Mouse (Mus musculus): ENCODE measurements around the gene Ppp1r3e.

The Ppp1r3e gene

DNA sequence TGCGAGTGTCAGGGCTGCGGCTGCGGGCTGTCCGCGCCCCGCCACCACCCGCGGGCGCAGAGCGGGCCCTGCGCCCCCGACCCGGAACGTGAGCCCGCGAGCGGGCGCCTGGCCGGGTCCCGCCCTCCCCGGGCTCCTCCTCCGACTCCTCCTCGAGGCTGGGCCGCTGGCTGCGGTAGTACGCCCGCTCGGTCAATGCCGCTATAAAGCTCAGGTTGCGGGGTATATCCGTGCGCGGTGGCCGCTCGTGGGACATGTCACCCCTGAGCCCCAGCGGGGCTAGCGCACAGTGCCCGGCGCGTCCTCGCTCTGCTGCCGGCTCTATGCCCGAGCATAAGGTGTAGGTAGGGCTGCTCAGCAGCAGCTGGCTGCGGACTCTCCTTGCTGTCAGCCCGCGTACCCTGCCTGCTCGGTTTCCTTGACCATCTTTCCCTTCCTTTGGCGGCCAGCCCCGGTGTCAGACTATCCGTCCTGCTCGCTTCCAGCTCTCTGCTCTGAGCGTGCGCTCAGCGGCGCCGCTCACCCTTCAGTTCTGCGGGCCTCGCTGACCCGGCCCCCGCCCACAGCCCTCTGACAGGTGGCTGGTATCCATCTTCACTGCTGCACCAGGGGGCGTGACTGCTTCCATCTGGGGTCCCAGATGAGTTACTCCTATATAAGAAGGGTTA lies at the start of gene Ppp1r3e:
Gene Ppp1r3e, minus strand, starts transcription at position 503 of the 668 bp plus-strand sequence.
- DNase-seq: peak; percentile 82

GRCm38 (mm10) chr14:54926401-54927158 lies 49.2 kb upstream of the Ppp1r3e start:
- peak; percentile 78 for DNase-seq

GRCm38 (mm10) chr14:54925349-54926342 lies 48.3 kb upstream of the Ppp1r3e start, which contains the start of gene Efs:
Efs (minus strand) TSS chr14:54926126.
- peak; percentile 80 for DNase-seq

DNA sequence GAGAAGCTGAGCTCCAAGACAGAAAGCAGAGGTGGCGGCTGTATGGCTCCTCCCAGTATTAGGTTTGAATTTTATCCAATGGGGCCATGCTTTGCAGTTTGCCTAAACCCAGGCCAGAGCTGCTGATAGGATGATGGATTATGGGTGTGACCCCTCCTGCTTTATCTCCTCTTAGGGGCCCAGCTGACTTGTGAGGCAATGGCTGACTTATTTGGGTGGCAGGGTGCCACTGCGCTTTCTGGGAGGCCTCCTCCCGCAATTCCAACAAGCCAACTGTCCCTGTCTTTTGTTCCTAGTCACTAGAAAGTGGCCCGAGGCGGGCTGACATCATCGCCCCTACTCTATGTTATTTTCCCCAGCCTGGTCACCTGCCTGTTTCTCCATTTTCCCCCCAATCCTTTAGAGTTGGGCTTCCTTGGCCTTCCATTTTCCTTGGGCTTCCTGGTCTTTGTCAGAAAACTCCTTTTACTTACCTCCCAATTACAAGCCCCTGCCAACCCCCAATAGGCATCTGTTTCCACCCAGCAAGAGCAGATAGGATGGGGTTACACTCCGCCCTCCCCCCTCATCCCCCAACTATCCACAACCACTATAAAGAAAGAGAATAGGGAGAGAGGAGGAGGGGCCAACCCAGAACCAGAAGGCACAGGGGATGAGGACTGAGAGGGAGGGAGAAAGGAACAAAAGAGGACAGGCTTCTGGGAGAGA lies 47.4 kb upstream of the Ppp1r3e start:
- DNase-seq: peak; percentile 52

- DNase-seq: peak; percentile 63
Observed at GRCm38 (mm10) chr14:54920076-54920685, 42.8 kb upstream of the Ppp1r3e start.

DNA sequence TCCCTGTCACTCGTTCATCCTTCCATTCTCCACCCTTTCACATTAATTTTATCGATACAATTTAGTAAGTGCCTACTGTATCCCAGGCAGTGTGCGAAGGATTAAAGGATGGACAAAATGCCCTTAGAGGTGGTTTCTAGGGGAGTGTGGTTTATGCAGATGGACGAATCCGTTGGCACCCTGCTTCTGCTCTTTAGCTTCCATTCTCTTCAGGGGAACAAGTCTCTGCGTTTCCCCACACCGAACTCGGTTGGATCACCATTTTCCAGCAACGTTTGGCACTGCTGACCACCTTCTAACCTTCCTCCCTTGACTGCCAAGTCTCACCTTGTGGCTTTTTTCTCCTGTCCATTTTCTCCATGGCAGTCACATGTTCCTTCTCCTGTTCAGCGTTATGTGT lies 36.0 kb upstream of the Ppp1r3e start:
- no peak for DNase-seq

DNA sequence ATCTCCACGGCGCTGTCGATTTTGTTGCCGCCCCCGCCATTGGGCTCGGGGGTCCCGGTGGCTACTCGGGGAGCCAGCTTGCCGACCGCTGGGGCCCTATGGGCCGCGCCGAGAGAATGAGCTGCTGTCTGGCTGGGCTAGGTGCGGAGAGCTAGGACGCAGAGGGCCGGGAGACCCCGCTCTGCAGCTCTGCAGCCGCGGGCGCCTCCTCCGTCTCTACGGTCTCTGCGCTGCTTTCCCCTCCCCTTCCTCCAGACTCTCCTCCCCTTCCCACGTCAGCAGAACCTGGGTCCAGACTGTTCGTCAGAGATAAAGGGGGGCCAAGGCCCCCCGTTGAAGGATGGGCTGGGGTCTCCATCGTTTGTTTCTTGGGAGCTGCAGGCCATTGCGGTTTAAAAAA lies 35.5 kb upstream of the Ppp1r3e start, which contains the start of gene Slc22a17:
Gene Slc22a17, minus strand, starts transcription at position 247 of the 400 bp plus-strand sequence.
- peak; percentile 87 for DNase-seq

GRCm38 (mm10) chr14:54912109-54912850 lies 34.9 kb upstream of the Ppp1r3e start:
- DNase-seq: peak; percentile 59

DNA sequence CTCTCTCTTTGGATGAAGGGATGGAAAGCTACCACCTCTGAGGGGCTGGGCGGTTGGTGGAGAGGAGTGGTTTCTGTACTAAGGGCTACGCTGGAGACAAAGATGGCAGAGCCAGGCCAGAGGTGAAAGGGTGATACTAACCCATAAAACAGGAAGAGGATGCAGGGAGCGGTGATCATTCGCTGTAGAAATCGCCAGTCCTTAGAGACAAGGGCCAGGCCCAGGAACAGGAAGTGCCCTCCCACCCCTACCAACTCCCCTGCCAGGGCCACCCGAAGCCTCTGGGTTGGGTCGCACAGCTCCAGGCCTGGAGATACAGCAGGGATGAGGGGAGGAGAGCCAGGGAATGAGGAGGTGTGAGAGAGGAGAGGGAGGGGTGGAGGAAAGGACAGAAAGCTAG lies 31.3 kb upstream of the Ppp1r3e start:
- DNase-seq: no peak

DNA sequence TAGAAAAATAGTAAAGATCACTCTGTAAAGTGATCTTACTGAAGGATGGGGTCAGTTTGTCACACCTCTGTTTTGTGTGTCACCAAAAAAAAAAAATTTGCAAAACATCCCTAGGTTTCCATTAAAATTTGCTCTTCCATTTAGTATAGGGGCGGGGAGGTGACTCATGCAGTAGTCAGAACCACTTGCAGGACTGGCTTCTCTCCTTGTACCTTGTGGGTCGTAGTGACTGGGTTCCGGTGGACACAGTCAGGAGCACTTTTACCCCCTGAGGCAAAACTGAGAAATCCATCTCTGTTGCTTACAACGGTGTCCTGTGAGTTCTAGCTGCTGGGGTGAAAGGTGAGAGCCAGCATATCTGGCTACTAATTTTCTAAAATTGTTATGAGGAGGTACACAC lies 26.3 kb upstream of the Ppp1r3e start:
- DNase-seq: no peak

- DNase-seq: peak; percentile 83
Observed at GRCm38 (mm10) chr14:54900383-54900782, 23.0 kb upstream of the Ppp1r3e start.

DNA sequence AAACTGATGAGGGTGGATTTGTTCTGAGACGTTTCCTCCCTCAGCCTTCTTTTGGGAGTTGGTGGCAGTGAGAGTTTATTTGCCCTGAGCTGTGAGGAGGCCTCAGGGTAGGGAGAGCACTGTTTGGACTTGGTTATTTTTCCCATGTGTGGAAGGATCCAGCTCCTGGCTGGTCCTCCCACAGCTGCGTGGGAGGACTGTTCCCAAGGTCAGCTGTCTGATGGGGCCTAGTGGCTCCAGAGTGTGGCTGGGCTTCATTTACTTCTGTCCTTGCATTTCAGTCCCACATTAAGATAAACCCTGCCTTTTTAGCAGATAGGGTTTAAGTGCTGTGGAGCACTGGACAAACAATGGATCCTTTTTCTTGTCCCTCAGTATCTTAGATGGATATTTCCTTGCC lies 20.1 kb upstream of the Ppp1r3e start:
- DNase-seq: peak; percentile 28

- DNase-seq: peak; percentile 79
Observed at GRCm38 (mm10) chr14:54894296-54895151, 17.2 kb upstream of the Ppp1r3e start.

DNA sequence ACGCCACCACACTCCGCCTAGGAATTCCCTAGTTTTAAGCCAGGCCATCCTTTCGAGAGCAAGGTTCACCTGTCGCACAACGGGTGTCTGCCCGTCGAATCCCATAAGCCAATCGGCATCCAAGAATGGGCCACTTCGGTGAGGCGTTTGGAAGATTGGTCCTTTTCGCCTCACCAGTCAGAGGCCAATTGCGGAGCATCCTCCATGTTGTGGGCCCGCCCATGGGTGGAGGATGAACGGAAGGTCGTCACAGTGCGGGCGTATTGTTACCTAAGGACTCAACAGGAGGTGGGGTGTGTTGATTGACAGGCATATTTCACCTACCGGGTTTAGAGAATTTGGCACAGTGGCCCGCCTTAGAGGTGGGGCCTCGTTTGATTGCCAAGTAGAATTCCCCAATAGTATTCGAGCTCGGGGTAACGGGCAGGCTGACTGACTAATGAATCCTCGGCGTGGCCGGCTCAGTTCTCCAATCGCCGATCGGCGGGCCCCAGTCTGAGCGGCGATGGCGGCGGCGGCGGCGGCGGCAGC lies 16.4 kb upstream of the Ppp1r3e start:
- DNase-seq: peak; percentile 96

GRCm38 (mm10) chr14:54892200-54892599 lies 14.8 kb upstream of the Ppp1r3e start, which contains the start of gene Pabpn1:
Pabpn1 (plus strand) TSS chr14:54892500.
- no peak for DNase-seq

DNA sequence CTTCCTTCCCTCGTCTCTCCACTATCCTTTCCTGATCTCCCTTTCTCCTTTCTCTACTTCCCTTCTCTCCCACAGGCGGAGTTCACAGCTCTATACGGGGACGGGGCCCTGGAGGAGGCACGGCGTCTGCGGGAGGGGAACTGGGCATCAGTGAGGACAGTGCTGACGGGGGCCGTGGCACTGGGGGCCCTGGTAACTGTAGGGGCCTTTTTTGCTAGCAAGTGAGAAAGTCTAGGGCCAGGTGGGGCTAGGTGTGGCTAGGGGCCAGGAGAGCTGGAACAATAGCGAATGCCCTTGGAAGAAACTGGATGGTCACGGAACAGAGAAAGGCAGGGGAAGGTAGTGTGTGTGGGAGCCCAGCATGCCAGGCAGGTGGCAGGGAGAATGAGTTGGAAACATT lies 8.0 kb upstream of the Ppp1r3e start:
- no peak for DNase-seq

- peak; percentile 38 for DNase-seq
Observed at GRCm38 (mm10) chr14:54884022-54884712, 6.8 kb upstream of the Ppp1r3e start.

DNA sequence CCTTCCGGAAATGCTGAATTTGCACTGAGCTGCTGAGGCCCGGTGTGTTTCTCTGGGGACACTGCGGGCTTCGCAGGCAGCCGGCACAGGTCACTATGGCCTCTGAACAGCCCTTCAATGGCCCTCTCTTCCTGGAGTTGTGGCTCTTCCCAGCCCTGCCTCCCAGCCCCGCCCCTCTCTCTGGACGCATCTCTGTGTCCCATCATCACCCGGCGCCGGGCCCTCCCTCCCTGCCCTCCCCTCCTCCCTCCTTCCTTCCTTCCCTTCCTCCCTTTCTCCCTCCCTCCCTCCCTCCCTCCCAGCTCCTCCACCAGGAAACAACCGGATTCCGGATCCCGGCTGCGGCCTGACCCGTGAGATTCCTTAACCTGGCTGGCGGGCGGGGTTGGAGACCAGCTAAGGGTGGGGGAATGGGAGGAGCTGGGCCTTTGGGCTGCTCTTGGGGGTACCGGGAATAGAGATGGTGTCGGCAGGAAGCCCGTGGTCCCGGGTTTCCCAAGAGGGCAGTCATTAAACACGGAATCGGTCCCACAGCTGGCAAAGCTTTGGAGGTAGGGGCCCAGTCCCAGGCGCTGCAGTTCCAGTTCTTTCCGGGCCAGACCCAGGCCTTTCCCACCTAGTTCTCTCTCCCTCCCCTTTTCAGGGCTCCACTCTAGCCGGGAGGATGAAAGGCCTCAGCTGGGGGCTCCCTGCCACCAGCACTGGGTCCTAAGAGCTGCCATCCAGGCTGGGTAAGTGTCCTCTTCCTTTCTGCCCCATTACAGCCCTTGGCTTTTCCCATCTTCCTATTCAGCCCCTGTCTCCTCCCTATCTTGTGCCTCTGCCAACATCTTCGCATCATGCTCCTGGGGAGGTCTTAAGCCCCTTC lies 6.0 kb upstream of the Ppp1r3e start, which contains the start of the genes Bcl2l2 and Gm20521:
Gene Bcl2l2, plus strand, starts transcription at position 224 of the 868 bp plus-strand sequence.
Gene Gm20521, plus strand, starts transcription at position 288 of the 868 bp plus-strand sequence.
- peak; percentile 96 for DNase-seq

Data from kidney, postnatal 10 days (tissue).